Mouse (Mus musculus): ENCODE results near the gene 1810055G02Rik. TPM values are rescaled to one million over a fixed set of nuclear protein-coding genes. Genes with fewer than 3 reads are reported as not detected.

The 1810055G02Rik gene
- polyA plus RNA-seq, 1 experiment from 2014 or later = 38.6 TPM

DNA sequence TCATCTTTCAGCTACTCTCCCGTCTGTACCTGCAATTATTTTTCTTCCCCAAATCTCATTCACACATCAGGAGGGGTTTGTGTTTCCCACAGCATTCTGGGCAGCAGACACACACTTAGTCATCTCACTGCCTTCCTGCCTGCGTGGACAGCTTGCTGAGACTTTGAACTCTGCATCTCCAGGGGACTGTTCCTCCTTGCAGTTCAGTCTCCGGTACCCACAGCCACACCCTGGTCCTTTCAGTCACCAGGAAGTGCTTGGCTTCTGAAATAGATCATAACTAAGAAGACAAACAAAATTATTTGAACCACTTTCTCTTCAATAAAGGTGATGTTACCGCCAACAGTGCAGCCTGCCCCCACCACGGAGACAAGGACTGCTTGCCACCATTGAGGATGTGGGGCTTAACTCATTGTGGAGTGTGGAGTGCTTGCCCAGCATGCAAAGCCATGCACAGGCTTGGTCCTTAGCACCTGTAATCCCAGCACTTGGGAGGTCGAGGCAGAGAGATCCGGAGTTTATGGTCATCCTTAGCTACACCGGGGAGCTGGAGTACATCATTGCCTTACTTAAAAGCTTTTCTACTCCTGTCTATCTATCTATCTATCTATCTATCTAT lies 44.6 kb downstream of the 1810055G02Rik start:
- Histone ChIP-seq H3K36me3 (ENCODE audit: control insufficient read depth, insufficient read depth, low read length) (no peaks in the 10 kb centered on the region), H3K4me3 (ENCODE audit: low read length) (no peak overlapping the region), H3K4me2 (replicated peaks; ENCODE audit: low read depth, low read length) (no peak overlapping the region), H3K9ac (ENCODE audit: low read depth, low read length) (no peak overlapping the region), H3K9me3 (ENCODE audit: control insufficient read depth, low read length) (peaks cover 4% of the 10 kb centered on the region; the same call in 1 of the 2 replicates), H3K4me1 (ENCODE audit: control insufficient read depth, insufficient read depth, low read length) (no peaks in the 10 kb centered on the region), H3K27ac (ENCODE audit: low read depth, low read length) (no peak overlapping the region), H3K27me3 (ENCODE audit: control insufficient read depth, insufficient read depth, low read length) (no peaks in the 10 kb centered on the region)
- no peak for ATAC-seq (ENCODE audit: low FRiP score, low TSS enrichment)
- WGBS = 47% methylated on average over 8 of the region's 8 CpGs

DNA sequence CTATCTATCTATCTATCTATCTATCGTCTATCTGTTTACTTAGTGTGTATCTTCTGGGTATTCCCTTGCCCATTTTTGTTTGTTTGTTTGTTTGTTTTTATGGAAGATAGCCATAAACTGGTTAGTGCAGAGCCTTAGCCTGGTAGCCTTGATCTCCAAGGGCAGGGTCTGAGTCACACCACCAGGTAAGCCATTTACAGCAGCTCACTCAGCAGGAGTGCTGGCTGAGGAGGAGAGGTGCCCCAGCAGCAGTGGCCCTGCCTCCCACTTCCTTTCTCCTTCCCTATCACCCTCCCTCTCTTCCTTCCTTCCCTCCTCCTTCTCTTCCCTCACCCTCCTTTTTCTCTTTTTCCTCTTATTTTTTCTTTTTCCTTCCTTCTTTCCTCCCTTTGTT lies 45.1 kb downstream of the 1810055G02Rik start:
- Histone ChIP-seq H3K36me3 (ENCODE audit: control insufficient read depth, insufficient read depth, low read length) (no peaks in the 10 kb centered on the region), H3K4me1 (ENCODE audit: control insufficient read depth, insufficient read depth, low read length) (no peaks in the 10 kb centered on the region), H3K9me3 (ENCODE audit: control insufficient read depth, low read length) (0 out of 2 replicates have a peak, but pooled peaks cover 2% of the 10 kb centered on the region), H3K27ac (ENCODE audit: low read depth, low read length) (no peak overlapping the region), H3K9ac (ENCODE audit: low read depth, low read length) (no peak overlapping the region), H3K4me3 (ENCODE audit: low read length) (no peak overlapping the region), H3K4me2 (replicated peaks; ENCODE audit: low read depth, low read length) (no peak overlapping the region), H3K27me3 (ENCODE audit: control insufficient read depth, insufficient read depth, low read length) (no peaks in the 10 kb centered on the region)
- whole genome bisulfite sequencing = 83% methylated on average over 1 of the region's 1 CpGs
- no peak for ATAC-seq (ENCODE audit: low FRiP score, low TSS enrichment)

DNA sequence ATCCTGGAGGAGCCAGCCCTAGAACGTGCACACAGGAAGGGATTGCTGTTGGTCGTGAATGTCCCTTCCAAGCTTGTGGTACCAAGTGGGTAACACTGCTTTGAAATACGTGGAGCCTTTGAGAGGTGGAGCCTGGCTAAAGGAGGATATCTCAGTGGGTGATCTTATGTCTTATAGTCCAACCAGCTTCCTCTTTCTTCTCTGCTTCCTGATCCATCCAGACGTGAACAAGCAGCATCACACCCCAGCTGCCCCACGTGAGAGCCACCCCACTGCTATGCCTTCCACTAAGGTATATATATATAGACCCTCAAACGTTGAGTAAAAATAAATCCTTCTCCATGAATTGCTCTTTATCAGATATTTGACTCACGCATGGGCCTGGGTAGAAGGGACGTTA lies 45.6 kb downstream of the 1810055G02Rik start:
- ATAC-seq (ENCODE audit: low FRiP score, low TSS enrichment) = no peak
- 51% methylated on average over 8 of the region's 8 CpGs for WGBS
- Histone ChIP-seq H3K4me1 (ENCODE audit: control insufficient read depth, insufficient read depth, low read length) (no peaks in the 10 kb centered on the region), H3K27ac (ENCODE audit: low read depth, low read length) (no peak overlapping the region), H3K9me3 (ENCODE audit: control insufficient read depth, low read length) (no peaks in the 10 kb centered on the region), H3K4me3 (ENCODE audit: low read length) (no peak overlapping the region), H3K27me3 (ENCODE audit: control insufficient read depth, insufficient read depth, low read length) (no peaks in the 10 kb centered on the region), H3K36me3 (ENCODE audit: control insufficient read depth, insufficient read depth, low read length) (no peaks in the 10 kb centered on the region), H3K9ac (ENCODE audit: low read depth, low read length) (no peak overlapping the region), H3K4me2 (replicated peaks; ENCODE audit: low read depth, low read length) (no peak overlapping the region)

DNA sequence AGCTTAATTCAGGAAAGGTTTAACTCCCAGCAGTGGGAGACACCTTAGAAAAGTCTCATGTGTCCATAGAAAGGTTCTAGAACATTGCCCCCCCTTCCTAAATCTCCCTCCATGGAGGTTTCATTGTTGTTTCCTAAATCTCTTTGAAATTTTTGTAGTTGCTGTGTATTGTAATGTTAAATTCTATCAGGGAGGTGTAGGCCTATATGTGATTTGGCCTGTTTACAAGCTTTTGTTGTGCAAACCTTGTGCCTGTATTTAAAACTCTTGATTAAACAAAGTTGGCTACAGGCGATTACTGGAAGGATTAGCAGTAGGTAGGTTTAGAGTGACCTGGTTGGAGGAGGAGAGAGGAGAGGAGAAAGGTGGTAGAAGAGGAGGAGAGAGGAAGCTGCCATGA lies 49.8 kb downstream of the 1810055G02Rik start:
- Histone ChIP-seq H3K27ac (ENCODE audit: low read depth, low read length) (no peak overlapping the region), H3K4me2 (replicated peaks; ENCODE audit: low read depth, low read length) (no peak overlapping the region), H3K4me1 (ENCODE audit: control insufficient read depth, insufficient read depth, low read length) (no peaks in the 10 kb centered on the region), H3K9ac (ENCODE audit: low read depth, low read length) (no peak overlapping the region), H3K36me3 (ENCODE audit: control insufficient read depth, insufficient read depth, low read length) (no peaks in the 10 kb centered on the region), H3K4me3 (ENCODE audit: low read length) (no peak overlapping the region), H3K9me3 (ENCODE audit: control insufficient read depth, low read length) (no peaks in the 10 kb centered on the region), H3K27me3 (ENCODE audit: control insufficient read depth, insufficient read depth, low read length) (no peaks in the 10 kb centered on the region)
- 64% methylated on average over 1 of the region's 1 CpGs for WGBS
- no peak for ATAC-seq (ENCODE audit: low FRiP score, low TSS enrichment)

DNA sequence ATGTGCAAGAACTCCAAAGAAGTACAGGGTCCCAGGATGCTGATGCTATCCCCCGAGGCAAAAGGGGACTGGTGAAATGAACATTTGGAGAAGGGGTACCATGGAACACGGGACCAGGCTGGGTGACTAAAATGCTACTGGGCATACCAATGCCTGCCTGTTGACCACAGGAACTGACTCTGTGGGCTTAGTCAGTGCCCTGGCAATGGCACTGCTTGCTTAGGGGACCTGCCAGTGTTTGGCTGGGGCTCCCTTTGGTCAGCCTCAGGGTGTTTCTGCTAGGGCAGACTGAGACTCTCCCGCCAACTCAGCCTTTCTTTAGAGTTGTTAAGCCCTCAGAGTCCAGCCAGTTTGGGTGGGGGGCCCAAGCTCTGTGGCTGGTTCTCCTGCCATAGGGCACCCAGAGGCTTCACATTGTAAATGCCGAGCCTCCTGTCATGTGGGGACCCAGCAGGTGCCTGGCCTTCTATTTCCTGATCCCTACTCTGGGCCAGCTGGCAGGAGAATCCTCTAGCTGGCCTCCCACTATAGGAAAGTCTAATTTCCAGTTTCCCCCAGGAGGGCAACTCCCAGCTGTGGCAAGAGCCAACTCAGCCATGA lies 57.2 kb downstream of the 1810055G02Rik start:
- no peaks in the 10 kb centered on the region for H3K9me3 ChIP-seq (ENCODE audit: control insufficient read depth, low read length)
- no peak overlapping the region for H3K4me3 ChIP-seq (ENCODE audit: low read length)
- ATAC-seq (ENCODE audit: low FRiP score, low TSS enrichment) = no peak
- 80% methylated on average over 4 of the region's 4 CpGs for WGBS
- peaks cover 6% of the 10 kb centered on the region; the same call in 1 of the 2 replicates for H3K36me3 ChIP-seq (ENCODE audit: control insufficient read depth, insufficient read depth, low read length)
- no peaks in the 10 kb centered on the region for H3K27me3 ChIP-seq (ENCODE audit: control insufficient read depth, insufficient read depth, low read length)
- no peak overlapping the region for H3K4me2 ChIP-seq (replicated peaks; ENCODE audit: low read depth, low read length)
- no peak overlapping the region for H3K27ac ChIP-seq (ENCODE audit: low read depth, low read length)
- H3K9ac ChIP-seq (ENCODE audit: low read depth, low read length) = no peak overlapping the region
- peaks cover 14% of the 10 kb centered on the region for H3K4me1 ChIP-seq (ENCODE audit: control insufficient read depth, insufficient read depth, low read length)

DNA sequence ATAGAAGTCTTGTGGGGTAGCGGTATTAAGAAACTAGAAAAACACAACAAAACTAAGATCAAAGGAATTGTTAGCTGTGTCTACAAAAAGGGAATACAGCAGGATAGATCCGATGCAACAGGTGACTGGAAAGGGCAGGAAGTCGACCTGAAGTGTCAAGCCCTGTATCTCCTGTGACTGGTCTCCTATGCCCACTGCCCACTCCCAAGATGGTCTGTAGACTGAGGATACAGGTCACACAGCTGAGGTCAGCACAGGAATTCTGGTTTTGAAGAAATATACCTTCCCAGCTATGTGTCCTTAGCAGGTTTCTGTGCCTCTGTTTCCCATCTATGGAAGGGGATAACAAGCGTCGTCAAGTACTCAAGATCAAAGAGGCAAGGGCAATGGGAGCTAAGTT lies 58.3 kb downstream of the 1810055G02Rik start:
- ATAC-seq (ENCODE audit: low FRiP score, low TSS enrichment) = no peak
- H3K4me1 ChIP-seq (ENCODE audit: control insufficient read depth, insufficient read depth, low read length) = peaks cover 14% of the 10 kb centered on the region
- no peak overlapping the region for H3K9ac ChIP-seq (ENCODE audit: low read depth, low read length)
- H3K27me3 ChIP-seq (ENCODE audit: control insufficient read depth, insufficient read depth, low read length) = no peaks in the 10 kb centered on the region
- WGBS = 89% methylated on average over 5 of the region's 5 CpGs
- peaks cover 10% of the 10 kb centered on the region; the same call in 1 of the 2 replicates for H3K36me3 ChIP-seq (ENCODE audit: control insufficient read depth, insufficient read depth, low read length)
- no peak overlapping the region for H3K27ac ChIP-seq (ENCODE audit: low read depth, low read length)
- H3K4me3 ChIP-seq (ENCODE audit: low read length) = no peak overlapping the region
- H3K9me3 ChIP-seq (ENCODE audit: control insufficient read depth, low read length) = no peaks in the 10 kb centered on the region
- peak overlapping the region; percentile 77; the same call in 1 of the 2 replicates for H3K4me2 ChIP-seq (replicated peaks; ENCODE audit: low read depth, low read length)

DNA sequence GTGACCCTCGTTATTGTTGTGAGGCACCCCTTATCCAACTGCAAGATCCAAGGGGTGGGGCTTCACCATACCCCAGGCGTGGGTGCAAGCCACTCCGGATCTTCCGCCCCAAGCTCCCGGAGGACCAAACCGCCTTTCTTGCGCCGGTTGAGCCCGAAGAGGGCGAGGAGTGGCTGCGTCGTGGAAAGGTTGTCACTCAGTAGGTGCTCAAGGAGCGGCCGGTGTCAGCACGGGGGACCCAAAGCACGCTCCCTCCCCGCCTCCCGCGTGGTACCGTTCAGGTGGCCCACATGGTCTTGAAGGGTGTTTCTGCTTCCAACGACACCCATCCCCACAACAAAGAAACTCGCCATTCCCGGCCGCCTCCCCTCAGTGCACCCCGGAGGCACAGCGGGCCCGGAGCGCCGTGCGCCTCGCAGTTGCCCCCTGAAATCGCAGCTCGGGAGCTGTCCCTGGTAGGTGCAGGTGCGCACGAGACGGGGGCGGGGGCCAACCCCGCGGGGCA lies 59.2 kb downstream of the 1810055G02Rik start, which contains the start of gene Kmt5b:
Gene Kmt5b, plus strand, starts transcription at position 146 of the 505 bp plus-strand sequence.
- under 1% methylated on average over 39 of the region's 39 CpGs for WGBS
- peaks cover 14% of the 10 kb centered on the region for H3K4me1 ChIP-seq (ENCODE audit: control insufficient read depth, insufficient read depth, low read length)
- peak within 1 kb of the TSS; percentile 100 for H3K27ac ChIP-seq (ENCODE audit: low read depth, low read length)
- H3K9me3 ChIP-seq (ENCODE audit: control insufficient read depth, low read length) = no peaks in the 10 kb centered on the region
- peak within 1 kb of the TSS; percentile 77 for H3K4me2 ChIP-seq (replicated peaks; ENCODE audit: low read depth, low read length)
- H3K27me3 ChIP-seq (ENCODE audit: control insufficient read depth, insufficient read depth, low read length) = no peaks in the 10 kb centered on the region
- H3K36me3 ChIP-seq (ENCODE audit: control insufficient read depth, insufficient read depth, low read length) = peaks cover 10% of the 10 kb centered on the region; the same call in 1 of the 2 replicates
- H3K9ac ChIP-seq (ENCODE audit: low read depth, low read length) = peak within 1 kb of the TSS; percentile 100
- peak within 1 kb of the TSS; percentile 98 for H3K4me3 ChIP-seq (ENCODE audit: low read length)
- peak; percentile 28 for ATAC-seq (ENCODE audit: low FRiP score, low TSS enrichment)
